Comparison of ENCODE assay signal across 21 mouse cellular contexts in genomic region chr17:87199134-87199533, GRCm38 (mm10).
A peak's percentile ranks its signal among the peaks of the same experiment; 100 is the strongest.
DNase-seq lines count a peak whose midpoint lies in the region; ATAC-seq and TF ChIP-seq lines count a peak whose summit lies in the region.
"Had no signal": no experiment of that assay in that cellular context is flagged by ENCODE, and none has a peak within 500 bp of the region (broad histone marks: within the 10 kb centered on the region; RNA-seq: fewer than 3 reads in every experiment).

No protein-coding gene starts in this region.

- dilution Hi-C loops in CH12.LX (cut with MboI; ENCODE audit: extremely low pct_ligation_motif_present, extremely low pct_unique_long_range_greater_than_20kb, low sequenced_read_pairs) = no loop called here

- no peak overlapping the region for H3K4me3 ChIP-seq in lung, embryonic 14.5 days (ENCODE audit: low read depth, low read length)
- H3K4me3 ChIP-seq in lung, adult 2 months (replicated peaks; ENCODE audit: extremely low read depth, low read depth, low read length) = no peak overlapping the region
- H3K4me3 ChIP-seq in CH12.LX (replicated peaks in 1 of 3; ENCODE audit: low read depth in 2 of 3, low read length in 2 of 3, poor library complexity in 1 of 3) = no peak overlapping the region
- no peak overlapping the region for H3K4me3 ChIP-seq in forebrain, embryonic 13.5 days
- H3K4me3 ChIP-seq: embryonic facial prominence, embryonic 10.5 days; embryonic facial prominence, embryonic 12.5 days had no signal

- H3K27me3 ChIP-seq in lung, embryonic 14.5 days (ENCODE audit: insufficient read depth, low read length) = no peaks in the 10 kb centered on the region
- no peaks in the 10 kb centered on the region for H3K27me3 ChIP-seq in CH12.LX (replicated peaks)
- H3K27me3 ChIP-seq in forebrain, embryonic 13.5 days = no peaks in the 10 kb centered on the region
- H3K27me3 ChIP-seq: embryonic facial prominence, embryonic 12.5 days had no signal

- no peaks in the 10 kb centered on the region for H3K79me2 ChIP-seq in CH12.LX (replicated peaks; ENCODE audit: control insufficient read depth, extremely low read depth, insufficient read depth, poor library complexity, severe bottlenecking)

- no peaks in the 10 kb centered on the region for H3K9me3 ChIP-seq in lung, embryonic 14.5 days (ENCODE audit: low read depth, low read length)
- H3K9me3 ChIP-seq in CH12.LX (replicated peaks; ENCODE audit: low read length) = no peaks in the 10 kb centered on the region
- no peaks in the 10 kb centered on the region for H3K9me3 ChIP-seq in forebrain, embryonic 13.5 days (replicated peaks)
- H3K9me3 ChIP-seq: embryonic facial prominence, embryonic 10.5 days; embryonic facial prominence, embryonic 12.5 days had no signal

- no peak for TF ChIP-seq EP300 in CH12.LX (IDR thresholded peaks at IDR 0.05; ENCODE audit: low read length)

- no peak for TF ChIP-seq CTCF in lung, embryonic 14.5 days (IDR thresholded peaks at IDR 0.05; ENCODE audit: low read depth)
- no peak for TF ChIP-seq CTCF in lung, adult 2 months (IDR thresholded peaks at IDR 0.05; ENCODE audit: insufficient read depth, low read length)
- TF ChIP-seq CTCF in CH12.LX (conservative IDR thresholded peaks at IDR 0.05 in 1 of 2, IDR thresholded peaks at IDR 0.05 in 1 of 2; ENCODE audit: low read depth in 2 of 2, low read length in 2 of 2) = no peak

- no peaks in the 10 kb centered on the region for H3K36me3 ChIP-seq in lung, embryonic 14.5 days (ENCODE audit: insufficient read depth)
- no peaks in the 10 kb centered on the region for H3K36me3 ChIP-seq in CH12.LX (replicated peaks in 1 of 2; ENCODE audit: control insufficient read depth in 1 of 2, insufficient read depth in 1 of 2, low read length in 1 of 2)
- H3K36me3 ChIP-seq in forebrain, embryonic 13.5 days (ENCODE audit: poor library complexity, severe bottlenecking) = no peaks in the 10 kb centered on the region
- H3K36me3 ChIP-seq: embryonic facial prominence, embryonic 10.5 days; embryonic facial prominence, embryonic 12.5 days had no signal

- ATAC-seq in lung, embryonic 14.5 days (ENCODE audit: insufficient read depth) = no peak
- no peak for ATAC-seq in forebrain, embryonic 13.5 days
- ATAC-seq: CD4-positive, CD25-positive, alpha-beta regulatory T cell, adult 4 months; forebrain, embryonic 14.5 days; forebrain, embryonic 16.5 days had no signal

- H3K27ac ChIP-seq in lung, embryonic 14.5 days (ENCODE audit: low read depth) = 0 out of 2 replicates have a peak overlapping the region, but pooled peaks have one; percentile 1
- no peak overlapping the region for H3K27ac ChIP-seq in CH12.LX (ENCODE audit: insufficient read depth, low read depth)
- no peak overlapping the region for H3K27ac ChIP-seq in forebrain, embryonic 13.5 days
- H3K27ac ChIP-seq: embryonic facial prominence, embryonic 10.5 days; embryonic facial prominence, embryonic 12.5 days had no signal

- peak; percentile 47 for DNase-seq in lung, embryonic 14.5 days
- DNase-seq in lung, adult 2 months = no peak
- peak; percentile 58 for DNase-seq in lung, postnatal 10 days
- DNase-seq in lung, postnatal 36 days = no peak
- DNase-seq in 3T3-L1 (ENCODE audit: low read depth, low spot score) = peak; percentile 40
- DNase-seq in CH12.LX (ENCODE audit: extremely low read depth) = peak; percentile 34
- DNase-seq: adrenal gland, adult 8-10 months; adrenal gland, postnatal 14 days; adrenal gland, postnatal 36 days; B cell, adult 2 months; cerebellum, adult 11-12 months; cerebellum, adult 2 months; cerebellum, adult 9-10 months; cerebellum, postnatal 10 days; cerebellum, postnatal 25 days had no signal

- no peak overlapping the region for H3K4me2 ChIP-seq in lung, embryonic 14.5 days
- no peak overlapping the region for H3K4me2 ChIP-seq in CH12.LX (ENCODE audit: insufficient read depth, low read depth, poor library complexity, severe bottlenecking)
- no peak overlapping the region for H3K4me2 ChIP-seq in forebrain, embryonic 13.5 days
- H3K4me2 ChIP-seq: embryonic facial prominence, embryonic 12.5 days had no signal

- H3K4me1 ChIP-seq in lung, embryonic 14.5 days (ENCODE audit: insufficient read depth) = peaks cover 54% of the 10 kb centered on the region
- H3K4me1 ChIP-seq in lung, adult 2 months (ENCODE audit: control insufficient read depth, insufficient read depth, low read length) = peaks cover 6% of the 10 kb centered on the region; the same call in 1 of the 2 replicates
- H3K4me1 ChIP-seq in CH12.LX (ENCODE audit: control insufficient read depth in 1 of 2, insufficient read depth in 2 of 2) = peaks cover 40 to 48% of the 10 kb centered on the region in 2 experiments
- H3K4me1 ChIP-seq in forebrain, embryonic 13.5 days = peaks cover 13% of the 10 kb centered on the region

- no peak for TF ChIP-seq POLR2A in lung, adult 2 months (IDR thresholded peaks at IDR 0.05; ENCODE audit: borderline replicate concordance, extremely low read depth, low read depth, low read length)
- no peak for TF ChIP-seq POLR2A in CH12.LX (IDR thresholded peaks at IDR 0.05; ENCODE audit: low read depth, low read length)

- in situ Hi-C loops in CH12.LX (cut with MboI; ENCODE audit: low pct_ligation_motif_present, low pct_unique_long_range_greater_than_20kb, low sequenced_read_pairs) = no loop called here

- no peak for TF ChIP-seq RAD21 in CH12.LX (IDR thresholded peaks at IDR 0.05; ENCODE audit: low read depth, low read length)

- no peak overlapping the region for H3K9ac ChIP-seq in lung, embryonic 14.5 days
- no peak overlapping the region for H3K9ac ChIP-seq in CH12.LX (ENCODE audit: insufficient read depth, low read depth)
- no peak overlapping the region for H3K9ac ChIP-seq in forebrain, embryonic 13.5 days
- H3K9ac ChIP-seq: embryonic facial prominence, embryonic 12.5 days had no signal

- WGBS in lung, embryonic 14.5 days = 58% methylated on average over 3 of the region's 3 CpGs
- WGBS in lung, adult 2 months = 70% methylated on average over 3 of the region's 3 CpGs
- 87% methylated on average over 3 of the region's 3 CpGs for WGBS in forebrain, embryonic 13.5 days

TF ChIP-seq in CH12.LX, 34 proteins besides CTCF, POLR2A, EP300 and RAD21:
- TF ChIP-seq ZMIZ1 (IDR thresholded peaks at IDR 0.05; ENCODE audit: low read depth, low read length) (no peak), GABPA (IDR thresholded peaks at IDR 0.05; ENCODE audit: insufficient replicate concordance, low read depth, low read length) (no peak), CHD2 (IDR thresholded peaks at IDR 0.05; ENCODE audit: low read length) (0 out of 2 replicates have a peak, but pooled peaks have one; percentile 53)
TF ChIP-seq in CH12.LX: peak in this region for 1.

Comparison
In these comparisons a context has a peak if more than half of its experiments do, and no peak if none do; other contexts are left out.
1. DNase-seq: peak in lung, embryonic 14.5 days (single experiment), lung, postnatal 10 days (single experiment), 3T3-L1 (single experiment) and CH12.LX (single experiment); none in lung, adult 2 months (single experiment) and lung, postnatal 36 days (single experiment).